Comparison of ENCODE assay signal across 8 mouse cellular contexts in genomic region chr3:89396654-89397005, GRCm38 (mm10). TPM values are rescaled to one million over a fixed set of nuclear protein-coding genes. Genes with fewer than 3 reads are reported as not detected.
DNase-seq lines count a peak whose midpoint lies in the region; ATAC-seq and TF ChIP-seq lines count a peak whose summit lies in the region.

No protein-coding gene starts in this region.

- peak overlapping the region; percentile 59 for H3K4me3 ChIP-seq in kidney, embryonic 15.5 days (replicated peaks)
- peak overlapping the region; percentile 45 for H3K4me3 ChIP-seq in embryonic facial prominence, embryonic 11.5 days (ENCODE audit: low read depth, low read length)
- peak overlapping the region; percentile 59 for H3K4me3 ChIP-seq in intestine, embryonic 14.5 days (ENCODE audit: low read depth, low read length)
- H3K4me3 ChIP-seq in midbrain, postnatal 0 days (ENCODE audit: low read depth, low read length) = peak overlapping the region; percentile 38

- peaks cover 4% of the 10 kb centered on the region for H3K36me3 ChIP-seq in kidney, embryonic 15.5 days
- no peaks in the 10 kb centered on the region for H3K36me3 ChIP-seq in embryonic facial prominence, embryonic 11.5 days (replicated peaks; ENCODE audit: control insufficient read depth, insufficient read depth, low read depth, low read length)
- H3K36me3 ChIP-seq in intestine, embryonic 14.5 days (ENCODE audit: control insufficient read depth, insufficient read depth, low read length) = no peaks in the 10 kb centered on the region
- H3K36me3 ChIP-seq in midbrain, postnatal 0 days (ENCODE audit: insufficient read depth, low read length) = peaks cover 2% of the 10 kb centered on the region; the same call in 1 of the 2 replicates

- H3K27ac ChIP-seq in kidney, embryonic 15.5 days = peak overlapping the region; percentile 95
- no peak overlapping the region for H3K27ac ChIP-seq in embryonic facial prominence, embryonic 11.5 days (replicated peaks; ENCODE audit: low read depth, low read length)
- no peak overlapping the region for H3K27ac ChIP-seq in intestine, embryonic 14.5 days (ENCODE audit: low read depth)
- H3K27ac ChIP-seq in midbrain, postnatal 0 days (ENCODE audit: low read depth, low read length) = no peak overlapping the region

- H3K4me2 ChIP-seq in kidney, embryonic 15.5 days = peak overlapping the region; percentile 99
- peak overlapping the region; percentile 83 for H3K4me2 ChIP-seq in embryonic facial prominence, embryonic 11.5 days (ENCODE audit: low read depth, low read length)
- H3K4me2 ChIP-seq in intestine, embryonic 14.5 days (ENCODE audit: low read length) = peak overlapping the region; percentile 99
- H3K4me2 ChIP-seq in midbrain, postnatal 0 days (ENCODE audit: low read depth, low read length, poor library complexity, severe bottlenecking) = peak overlapping the region; percentile 100

- peaks cover 46% of the 10 kb centered on the region for H3K4me1 ChIP-seq in kidney, embryonic 15.5 days
- peaks cover 11% of the 10 kb centered on the region for H3K4me1 ChIP-seq in embryonic facial prominence, embryonic 11.5 days (ENCODE audit: control insufficient read depth, insufficient read depth, low read length)
- H3K4me1 ChIP-seq in intestine, embryonic 14.5 days (replicated peaks; ENCODE audit: control insufficient read depth, insufficient read depth, low read length) = peaks cover 15% of the 10 kb centered on the region; the same call in 1 of the 2 replicates
- peaks cover 13% of the 10 kb centered on the region for H3K4me1 ChIP-seq in midbrain, postnatal 0 days (ENCODE audit: insufficient read depth, low read length)

- no peaks in the 10 kb centered on the region for H3K27me3 ChIP-seq in kidney, embryonic 15.5 days
- H3K27me3 ChIP-seq in embryonic facial prominence, embryonic 11.5 days (ENCODE audit: control insufficient read depth, insufficient read depth, low read length) = peaks cover 14% of the 10 kb centered on the region
- no peaks in the 10 kb centered on the region for H3K27me3 ChIP-seq in intestine, embryonic 14.5 days (replicated peaks; ENCODE audit: control insufficient read depth, insufficient read depth, low read length)
- peaks cover 14% of the 10 kb centered on the region; the same call in 1 of the 2 replicates for H3K27me3 ChIP-seq in midbrain, postnatal 0 days (ENCODE audit: insufficient read depth, low read length)

- no peak for TF ChIP-seq CTCF in midbrain, postnatal 0 days (IDR thresholded peaks at IDR 0.05)

- 2% methylated on average over 4 of the region's 4 CpGs for WGBS in kidney, embryonic 15.5 days
- 4% methylated on average over 4 of the region's 4 CpGs for WGBS in embryonic facial prominence, embryonic 11.5 days
- 0% methylated on average over 4 of the region's 4 CpGs for WGBS in intestine, embryonic 14.5 days
- WGBS in midbrain, postnatal 0 days = 0% methylated on average over 4 of the region's 4 CpGs

- DNase-seq in kidney, postnatal 25 days = no peak
- no peak for DNase-seq in embryonic facial prominence, embryonic 11.5 days (ENCODE audit: low spot score)
- DNase-seq in intestine, embryonic 14.5 days (ENCODE audit: low spot score) = no peak
- no peak for DNase-seq in midbrain, postnatal 0 days (ENCODE audit: low spot score)
- no peak for DNase-seq in right cerebral cortex, postnatal 4 days
- no peak for DNase-seq in Muller cell, postnatal 12 days (ENCODE audit: inconsistent ontology term)
- DNase-seq in cerebellum, postnatal 10 days = no peak

- peak overlapping the region; percentile 56 for H3K9ac ChIP-seq in kidney, embryonic 15.5 days
- peak overlapping the region; percentile 50 for H3K9ac ChIP-seq in embryonic facial prominence, embryonic 11.5 days (replicated peaks; ENCODE audit: low read length)
- H3K9ac ChIP-seq in intestine, embryonic 14.5 days (ENCODE audit: low read length) = no peak overlapping the region
- no peak overlapping the region for H3K9ac ChIP-seq in midbrain, postnatal 0 days (replicated peaks; ENCODE audit: low read length, poor library complexity, severe bottlenecking)

- no peaks in the 10 kb centered on the region for H3K9me3 ChIP-seq in kidney, embryonic 15.5 days (replicated peaks)
- H3K9me3 ChIP-seq in embryonic facial prominence, embryonic 11.5 days (replicated peaks; ENCODE audit: control insufficient read depth, low read length) = no peaks in the 10 kb centered on the region
- H3K9me3 ChIP-seq in intestine, embryonic 14.5 days (ENCODE audit: control insufficient read depth, low read length) = no peaks in the 10 kb centered on the region
- H3K9me3 ChIP-seq in midbrain, postnatal 0 days (ENCODE audit: low read length) = no peaks in the 10 kb centered on the region

- no peak for ATAC-seq in kidney, embryonic 15.5 days (replicated peaks; ENCODE audit: low FRiP score)
- no peak for ATAC-seq in embryonic facial prominence, embryonic 11.5 days (replicated peaks; ENCODE audit: insufficient number of reproducible peaks, low FRiP score, low TSS enrichment, low read depth)
- ATAC-seq in intestine, embryonic 14.5 days (replicated peaks; ENCODE audit: low FRiP score, low TSS enrichment, low read depth) = no peak
- ATAC-seq in midbrain, postnatal 0 days (ENCODE audit: low FRiP score) = no peak

RNA-seq across cellular contexts. Expression of gene Zbtb7b, which starts 2.1 kb away (rescaled TPM):
- polyA plus RNA-seq in kidney, embryonic 15.5 days (2015; fragmentation: Nextera tagmentation; extraction: Ambion mirVana) = 2.4 and 3.7 TPM in 2 replicates
- polyA plus RNA-seq in embryonic facial prominence, embryonic 11.5 days (2014; fragmentation: Nextera tagmentation; extraction: Ambion mirVana) = 0.49 and 1.1 TPM in 2 replicates
- 4.7 and 5.3 TPM in 2 replicates for polyA plus RNA-seq in intestine, embryonic 14.5 days (2014; fragmentation: Nextera tagmentation; extraction: Ambion mirVana)
- 2.2 and 4.4 TPM in 2 replicates for total RNA-seq in midbrain, postnatal 0 days (2014; rRNA removed)
- 0.53 and 0.88 TPM in 2 replicates for polyA plus RNA-seq in midbrain, postnatal 0 days (2015; fragmentation: Nextera tagmentation; extraction: Ambion mirVana)

RNA-seq across cellular contexts. Expression of gene Lenep, which starts 6.0 kb away (rescaled TPM):
- 0.14 TPM in 1 of 2 replicates, not detected in the other for polyA plus RNA-seq in kidney, embryonic 15.5 days (2015; fragmentation: Nextera tagmentation; extraction: Ambion mirVana)
- polyA plus RNA-seq in embryonic facial prominence, embryonic 11.5 days (2014; fragmentation: Nextera tagmentation; extraction: Ambion mirVana) = 0.80 TPM in 1 of 2 replicates, not detected in the other
- polyA plus RNA-seq in intestine, embryonic 14.5 days (2014; fragmentation: Nextera tagmentation; extraction: Ambion mirVana) = not detected in 2 replicates
- total RNA-seq in midbrain, postnatal 0 days (2014; rRNA removed) = 1.8 and 2.3 TPM in 2 replicates
- polyA plus RNA-seq in midbrain, postnatal 0 days (2015; fragmentation: Nextera tagmentation; extraction: Ambion mirVana) = 0.27 TPM in 1 of 2 replicates, not detected in the other

RNA-seq across cellular contexts. Expression of gene Flad1, which starts 15.0 kb away (rescaled TPM):
- polyA plus RNA-seq in kidney, embryonic 15.5 days (2015; fragmentation: Nextera tagmentation; extraction: Ambion mirVana) = 29.4 and 31.4 TPM in 2 replicates
- polyA plus RNA-seq in embryonic facial prominence, embryonic 11.5 days (2014; fragmentation: Nextera tagmentation; extraction: Ambion mirVana) = 23.8 and 24.4 TPM in 2 replicates
- 28.3 and 28.7 TPM in 2 replicates for polyA plus RNA-seq in intestine, embryonic 14.5 days (2014; fragmentation: Nextera tagmentation; extraction: Ambion mirVana)
- total RNA-seq in midbrain, postnatal 0 days (2014; rRNA removed) = 32.0 and 34.1 TPM in 2 replicates
- 26.0 and 29.3 TPM in 2 replicates for polyA plus RNA-seq in midbrain, postnatal 0 days (2015; fragmentation: Nextera tagmentation; extraction: Ambion mirVana)

RNA-seq across cellular contexts. Expression of gene Cks1b, which starts 21.6 kb away (rescaled TPM):
- polyA plus RNA-seq in kidney, embryonic 15.5 days (2015; fragmentation: Nextera tagmentation; extraction: Ambion mirVana) = 518 and 559 TPM in 2 replicates
- polyA plus RNA-seq in embryonic facial prominence, embryonic 11.5 days (2014; fragmentation: Nextera tagmentation; extraction: Ambion mirVana) = 648 and 668 TPM in 2 replicates
- 510 and 525 TPM in 2 replicates for polyA plus RNA-seq in intestine, embryonic 14.5 days (2014; fragmentation: Nextera tagmentation; extraction: Ambion mirVana)
- 22.4 and 29.2 TPM in 2 replicates for total RNA-seq in midbrain, postnatal 0 days (2014; rRNA removed)
- polyA plus RNA-seq in midbrain, postnatal 0 days (2015; fragmentation: Nextera tagmentation; extraction: Ambion mirVana) = 68.6 and 69.6 TPM in 2 replicates

RNA-seq across cellular contexts. Expression of gene Shc1, which starts 21.6 kb away (rescaled TPM):
- polyA plus RNA-seq in kidney, embryonic 15.5 days (2015; fragmentation: Nextera tagmentation; extraction: Ambion mirVana) = 97.1 and 105 TPM in 2 replicates
- polyA plus RNA-seq in embryonic facial prominence, embryonic 11.5 days (2014; fragmentation: Nextera tagmentation; extraction: Ambion mirVana) = 43.6 and 53.0 TPM in 2 replicates
- polyA plus RNA-seq in intestine, embryonic 14.5 days (2014; fragmentation: Nextera tagmentation; extraction: Ambion mirVana) = 65.1 and 71.4 TPM in 2 replicates
- total RNA-seq in midbrain, postnatal 0 days (2014; rRNA removed) = 21.7 and 24.9 TPM in 2 replicates
- polyA plus RNA-seq in midbrain, postnatal 0 days (2015; fragmentation: Nextera tagmentation; extraction: Ambion mirVana) = 11.0 and 12.7 TPM in 2 replicates

Comparison
In these comparisons a context has a peak if more than half of its experiments do, and no peak if none do; other contexts are left out.
1. H3K9ac ChIP-seq: peak in kidney, embryonic 15.5 days (single experiment) and embryonic facial prominence, embryonic 11.5 days (single experiment); none in intestine, embryonic 14.5 days (single experiment) and midbrain, postnatal 0 days (single experiment).
2. Peak in every context shown above with its lines, with median percentiles within 50 percentile points of each other: H3K4me2 ChIP-seq and H3K4me3 ChIP-seq.